ENCODE assay signal across 8 mouse cellular contexts in genomic region chr8:61902521-61902920, GRCm38 (mm10). TPM values are rescaled to one million over a fixed set of nuclear protein-coding genes. Genes with fewer than 3 reads are reported as not detected.
DNase-seq lines count a peak whose midpoint lies in the region; ATAC-seq lines count a peak whose summit lies in the region.

Gene Palld, minus strand, starts transcription at chr8:61902690.

- H3K4me2 ChIP-seq in kidney, embryonic 14.5 days (replicated peaks; ENCODE audit: low read depth, low read length) = no peak within 1 kb of the TSS
- H3K4me2 ChIP-seq in embryonic facial prominence, embryonic 15.5 days (replicated peaks) = no peak within 1 kb of the TSS
- peak within 1 kb of the TSS; percentile 71 for H3K4me2 ChIP-seq in heart, embryonic 14.5 days (ENCODE audit: low read length)
- no peak within 1 kb of the TSS for H3K4me2 ChIP-seq in midbrain, embryonic 12.5 days (replicated peaks)

- no peaks in the 10 kb centered on the region for H3K27me3 ChIP-seq in kidney, embryonic 14.5 days (ENCODE audit: control insufficient read depth, insufficient read depth, low read length)
- H3K27me3 ChIP-seq in embryonic facial prominence, embryonic 15.5 days = no peaks in the 10 kb centered on the region
- H3K27me3 ChIP-seq in heart, embryonic 14.5 days (ENCODE audit: control insufficient read depth, insufficient read depth, low read length) = no peaks in the 10 kb centered on the region
- no peaks in the 10 kb centered on the region for H3K27me3 ChIP-seq in midbrain, embryonic 12.5 days

- H3K9me3 ChIP-seq in kidney, embryonic 14.5 days (ENCODE audit: control insufficient read depth, low read length) = no peaks in the 10 kb centered on the region
- H3K9me3 ChIP-seq in embryonic facial prominence, embryonic 15.5 days (replicated peaks) = no peaks in the 10 kb centered on the region
- H3K9me3 ChIP-seq in heart, embryonic 14.5 days (ENCODE audit: control insufficient read depth, low read length) = no peaks in the 10 kb centered on the region
- H3K9me3 ChIP-seq in midbrain, embryonic 12.5 days = no peaks in the 10 kb centered on the region

- H3K36me3 ChIP-seq in kidney, embryonic 14.5 days (ENCODE audit: control insufficient read depth, insufficient read depth, low read length) = no peaks in the 10 kb centered on the region
- H3K36me3 ChIP-seq in embryonic facial prominence, embryonic 15.5 days = no peaks in the 10 kb centered on the region
- H3K36me3 ChIP-seq in heart, embryonic 14.5 days (ENCODE audit: control insufficient read depth, insufficient read depth, low read length) = peaks cover 20% of the 10 kb centered on the region; the same call in 1 of the 2 replicates
- H3K36me3 ChIP-seq in midbrain, embryonic 12.5 days = no peaks in the 10 kb centered on the region

- WGBS in kidney, embryonic 14.5 days = 86% methylated on average over 5 of the region's 5 CpGs
- 60% methylated on average over 5 of the region's 5 CpGs for WGBS in embryonic facial prominence, embryonic 15.5 days
- WGBS in heart, embryonic 14.5 days = 33% methylated on average over 5 of the region's 5 CpGs
- 87% methylated on average over 5 of the region's 5 CpGs for WGBS in midbrain, embryonic 12.5 days

- no peak for DNase-seq in kidney, adult 9 months
- DNase-seq in retina, embryonic 14.5 days (ENCODE audit: low spot score) = no peak
- no peak for DNase-seq in embryo, embryonic 10.5 days (ENCODE audit: low spot score)
- DNase-seq in right cerebral cortex, postnatal 10 days (ENCODE audit: low spot score in 2 of 2) = no peak

- H3K4me3 ChIP-seq in kidney, embryonic 14.5 days (ENCODE audit: low read length) = no peak within 1 kb of the TSS
- H3K4me3 ChIP-seq in embryonic facial prominence, embryonic 15.5 days (replicated peaks) = no peak within 1 kb of the TSS
- H3K4me3 ChIP-seq in heart, embryonic 14.5 days (ENCODE audit: control insufficient read depth in 1 of 2, insufficient read depth in 1 of 2, low read depth in 1 of 2, low read length in 2 of 2) = peak within 1 kb of the TSS; percentile 54 to 59
- no peak within 1 kb of the TSS for H3K4me3 ChIP-seq in midbrain, embryonic 12.5 days

- no peak within 1 kb of the TSS for H3K9ac ChIP-seq in kidney, embryonic 14.5 days (ENCODE audit: low read depth, low read length)
- H3K9ac ChIP-seq in embryonic facial prominence, embryonic 15.5 days = no peak within 1 kb of the TSS
- H3K9ac ChIP-seq in heart, embryonic 14.5 days (ENCODE audit: low read length) = peak within 1 kb of the TSS; percentile 84
- H3K9ac ChIP-seq in midbrain, embryonic 12.5 days (replicated peaks) = no peak within 1 kb of the TSS

- H3K27ac ChIP-seq in kidney, embryonic 14.5 days (ENCODE audit: low read depth, low read length) = no peak within 1 kb of the TSS
- no peak within 1 kb of the TSS for H3K27ac ChIP-seq in embryonic facial prominence, embryonic 15.5 days (replicated peaks)
- peak within 1 kb of the TSS; percentile 96 to 99 for H3K27ac ChIP-seq in heart, embryonic 14.5 days (replicated peaks in 1 of 2; ENCODE audit: control insufficient read depth in 1 of 2, insufficient read depth in 1 of 2, low read depth in 2 of 2, low read length in 2 of 2)
- no peak within 1 kb of the TSS for H3K27ac ChIP-seq in midbrain, embryonic 12.5 days (replicated peaks)

- ATAC-seq in kidney, embryonic 14.5 days (ENCODE audit: low FRiP score, low TSS enrichment) = no peak
- ATAC-seq in embryonic facial prominence, embryonic 15.5 days (ENCODE audit: insufficient number of reproducible peaks, low FRiP score, low TSS enrichment, low read depth) = peak; percentile 54; the same call in 1 of the 2 replicates
- ATAC-seq in heart, embryonic 14.5 days (ENCODE audit: insufficient number of reproducible peaks, insufficient read depth, low FRiP score, low read depth) = peak; percentile 81; the same call in 1 of the 2 replicates
- no peak for ATAC-seq in midbrain, embryonic 12.5 days (ENCODE audit: low FRiP score, low read depth)

- H3K4me1 ChIP-seq in kidney, embryonic 14.5 days (ENCODE audit: control insufficient read depth, insufficient read depth, low read length) = no peaks in the 10 kb centered on the region
- no peaks in the 10 kb centered on the region for H3K4me1 ChIP-seq in embryonic facial prominence, embryonic 15.5 days
- H3K4me1 ChIP-seq in heart, embryonic 14.5 days (ENCODE audit: control insufficient read depth in 2 of 2, insufficient read depth in 2 of 2, low read length in 2 of 2) = peaks cover 5 to 17% of the 10 kb centered on the region in 2 experiments
- H3K4me1 ChIP-seq in midbrain, embryonic 12.5 days = peaks cover 6% of the 10 kb centered on the region

RNA-seq across cellular contexts. Expression of gene Palld, which starts in this region (rescaled TPM):
- polyA plus RNA-seq in kidney, embryonic 14.5 days (2014; fragmentation: Nextera tagmentation; extraction: Ambion mirVana) = 41.6 and 53.1 TPM in 2 replicates
- 135 and 141 TPM in 2 replicates for polyA plus RNA-seq in embryonic facial prominence, embryonic 15.5 days (2015; fragmentation: Nextera tagmentation; extraction: Ambion mirVana)
- 187 and 200 TPM in 2 replicates for polyA plus RNA-seq in heart, embryonic 14.5 days (2014; fragmentation: Nextera tagmentation; extraction: Ambion mirVana)
- 49.9 and 57.9 TPM in 2 replicates for polyA plus RNA-seq in midbrain, embryonic 12.5 days (2016; fragmentation: Nextera tagmentation; extraction: Ambion mirVana)

Comparison
In these comparisons a context has a peak if more than half of its experiments do, and no peak if none do; other contexts are left out.
1. ATAC-seq: peak in embryonic facial prominence, embryonic 15.5 days (single experiment) and heart, embryonic 14.5 days (single experiment); none in kidney, embryonic 14.5 days (single experiment) and midbrain, embryonic 12.5 days (single experiment).
2. H3K27ac ChIP-seq: peak in heart, embryonic 14.5 days (2 of 2); none in kidney, embryonic 14.5 days (single experiment), embryonic facial prominence, embryonic 15.5 days (single experiment) and midbrain, embryonic 12.5 days (single experiment).
3. H3K4me3 ChIP-seq: peak in heart, embryonic 14.5 days (2 of 2); none in kidney, embryonic 14.5 days (single experiment), embryonic facial prominence, embryonic 15.5 days (single experiment) and midbrain, embryonic 12.5 days (single experiment).